Mouse (Mus musculus) 416B (cell line): ENCODE measurements around the gene Ulk1.
"Not testable (repeated sequence)": the region's sequence is repeated elsewhere in the genome, so short reads cannot be mapped to it uniquely, and the experiment has no call there.

Source experiments
- DNase-seq: peaks from one replicate; pipeline ENCODE4 v3.0.0; 2011; ENCODE audit warnings: low read depth

Ulk1 gene

GRCm38 (mm10) chr5:110809667-110810325, at the start of gene Ulk1:
Gene Ulk1, minus strand, starts transcription at chr5:110810097.
- peak; percentile 99 for DNase-seq

GRCm38 (mm10) chr5:110859013-110859650, 49.2 kb upstream of the Ulk1 start:
- peak; percentile 34 for DNase-seq

- no peak for DNase-seq
These were observed 47.2 kb upstream of the Ulk1 start for GRCm38 (mm10) chr5:110857091-110857490.

GRCm38 (mm10) chr5:110852990-110853389, 43.1 kb upstream of the Ulk1 start:
- DNase-seq, result no peak

GRCm38 (mm10) chr5:110841046-110841862, 31.4 kb upstream of the Ulk1 start:
- peak; percentile 73 for DNase-seq

GRCm38 (mm10) chr5:110840465-110840864, 30.6 kb upstream of the Ulk1 start:
- DNase-seq, result peak; percentile 83

- DNase-seq, result peak; percentile 100
These were observed 29.9 kb upstream of the Ulk1 start, which contains the start of the genes Hscb and Chek2 for GRCm38 (mm10) chr5:110839678-110840365. Gene Hscb, minus strand, starts transcription at chr5:110839777. Gene Chek2, plus strand, starts transcription at chr5:110839979.

GRCm38 (mm10) chr5:110839038-110839677, 29.3 kb upstream of the Ulk1 start:
- DNase-seq, result peak; percentile 54

GRCm38 (mm10) chr5:110838016-110838415, 28.1 kb upstream of the Ulk1 start:
- DNase-seq, result not testable (repeated sequence)

- DNase-seq, result peak; percentile 91
These were observed 26.1 kb upstream of the Ulk1 start for GRCm38 (mm10) chr5:110835959-110836358.

GRCm38 (mm10) chr5:110831036-110831720, 21.3 kb upstream of the Ulk1 start:
- no peak for DNase-seq

- DNase-seq, result no peak
These were observed 17.7 kb upstream of the Ulk1 start for GRCm38 (mm10) chr5:110827576-110827975.

GRCm38 (mm10) chr5:110826781-110827495, 17.0 kb upstream of the Ulk1 start:
- no peak for DNase-seq

GRCm38 (mm10) chr5:110824421-110824820, 14.5 kb upstream of the Ulk1 start:
- no peak for DNase-seq

- peak; percentile 28 for DNase-seq
These were observed 853 bp downstream of the Ulk1 start for GRCm38 (mm10) chr5:110808821-110809666.

- DNase-seq, result peak; percentile 86
These were observed 1.8 kb downstream of the Ulk1 start for GRCm38 (mm10) chr5:110808061-110808631.

- no peak for DNase-seq
These were observed 2.4 kb downstream of the Ulk1 start for GRCm38 (mm10) chr5:110807453-110807852.

GRCm38 (mm10) chr5:110806676-110807075, 3.2 kb downstream of the Ulk1 start:
- no peak for DNase-seq

GRCm38 (mm10) chr5:110806154-110806553, 3.7 kb downstream of the Ulk1 start:
- DNase-seq, result no peak
